Mouse (Mus musculus) layer of hippocampus, postnatal 14 days (tissue): ENCODE data around the gene Mymx. TPM values are rescaled to one million over a fixed set of nuclear protein-coding genes. Genes with fewer than 3 reads are reported as not detected.
"Not testable (repeated sequence)": the region's sequence is repeated elsewhere in the genome, so short reads cannot be mapped to it uniquely, and the experiment has no call there.

ENCODE experiments used
- DNase-seq, 2 experiments: peaks; one replicate each; pipeline ENCODE4 v3.0.0; 2021 to 2022; ENCODE audit warnings: low spot score in 2 of 2, mixed read lengths in 1 of 2
- long read RNA-seq, 2 experiments: library from polyadenylated mRNA; stranded (forward); transcript quantifications; one replicate each; pipeline ENCODE4 v2.0.0; 2021
- total RNA-seq, 2 experiments: library from RNA; stranded (reverse); gene quantifications; 2 replicates each; pipeline ENCODE4 v1.2.3; 2021

Mymx gene
- not detected for total RNA-seq
- long read RNA-seq, experiment 1, result 0 reads
- long read RNA-seq, experiment 2, result 0 reads

- DNase-seq, result no peak
Measured at GRCm38 (mm10) chr17:45601877-45602304, at the start of gene Mymx. Gene Mymx (minus strand): TSS chr17:45602102.

- no peak for DNase-seq
Measured at GRCm38 (mm10) chr17:45644185-45644584, 42.3 kb upstream of the Mymx start.

GRCm38 (mm10) chr17:45642701-45643100, 40.8 kb upstream of the Mymx start:
- peak; percentile 64 to 78 for DNase-seq

- DNase-seq, result no peak
Measured at GRCm38 (mm10) chr17:45641981-45642380, 40.1 kb upstream of the Mymx start.

GRCm38 (mm10) chr17:45638596-45639295, 36.8 kb upstream of the Mymx start:
- DNase-seq, result no peak

- no peak for DNase-seq
Measured at GRCm38 (mm10) chr17:45634033-45634432, 32.1 kb upstream of the Mymx start.

GRCm38 (mm10) chr17:45631940-45632339, 30.0 kb upstream of the Mymx start:
- DNase-seq, result no peak

GRCm38 (mm10) chr17:45630992-45631391, 29.1 kb upstream of the Mymx start:
- no peak for DNase-seq

- peak; percentile 68 to 79 for DNase-seq
Measured at GRCm38 (mm10) chr17:45629861-45630694, 28.2 kb upstream of the Mymx start.

GRCm38 (mm10) chr17:45628885-45629855, 27.3 kb upstream of the Mymx start:
- DNase-seq, result no peak

GRCm38 (mm10) chr17:45628160-45628559, 26.3 kb upstream of the Mymx start:
- no peak for DNase-seq

GRCm38 (mm10) chr17:45626577-45627134, 24.8 kb upstream of the Mymx start:
- DNase-seq, result peak; percentile 65 to 88

GRCm38 (mm10) chr17:45623425-45623824, 21.5 kb upstream of the Mymx start:
- DNase-seq, result not testable (repeated sequence)

- DNase-seq, result no peak
Measured at GRCm38 (mm10) chr17:45619386-45620256, 17.7 kb upstream of the Mymx start.

GRCm38 (mm10) chr17:45618941-45619385, 17.1 kb upstream of the Mymx start:
- no peak for DNase-seq

GRCm38 (mm10) chr17:45617655-45618054, 15.8 kb upstream of the Mymx start:
- no peak for DNase-seq

- DNase-seq, result no peak
Measured at GRCm38 (mm10) chr17:45616679-45617078, 14.8 kb upstream of the Mymx start.

GRCm38 (mm10) chr17:45616046-45616650, 14.2 kb upstream of the Mymx start:
- DNase-seq, result no peak

GRCm38 (mm10) chr17:45612921-45613320, 11.0 kb upstream of the Mymx start:
- DNase-seq, result no peak
